Mouse (Mus musculus) MEL-GATA-1-ER (cell line): ENCODE results near the gene Frmd6.

Source experiments
- DNase-seq: peaks from one replicate; pipeline ENCODE4 v3.0.0-alpha.2; 2012; ENCODE audit warnings: low read depth; ENCODE audit errors: extremely low read depth

Gene Frmd6

GRCm38 (mm10) chr12:70851342-70851960, 26.1 kb downstream of the Frmd6 start:
- DNase-seq, result no peak

GRCm38 (mm10) chr12:70853026-70853425, 27.7 kb downstream of the Frmd6 start:
- no peak for DNase-seq

GRCm38 (mm10) chr12:70855678-70856077, 30.4 kb downstream of the Frmd6 start:
- DNase-seq, result no peak

GRCm38 (mm10) chr12:70856776-70857175, 31.5 kb downstream of the Frmd6 start:
- DNase-seq, result no peak

- no peak for DNase-seq
These were observed 38.0 kb downstream of the Frmd6 start for GRCm38 (mm10) chr12:70863281-70863680.

GRCm38 (mm10) chr12:70867780-70868179, 42.5 kb downstream of the Frmd6 start:
- no peak for DNase-seq

GRCm38 (mm10) chr12:70868190-70868987, 43.1 kb downstream of the Frmd6 start:
- DNase-seq, result no peak

- DNase-seq, result no peak
These were observed 43.6 kb downstream of the Frmd6 start for GRCm38 (mm10) chr12:70868988-70869291.

- no peak for DNase-seq
These were observed 48.2 kb downstream of the Frmd6 start for GRCm38 (mm10) chr12:70873544-70873943.

- no peak for DNase-seq
These were observed 51.1 kb downstream of the Frmd6 start for GRCm38 (mm10) chr12:70876270-70876998.

GRCm38 (mm10) chr12:70877926-70878710, 52.8 kb downstream of the Frmd6 start:
- no peak for DNase-seq

- DNase-seq, result no peak
These were observed 55.2 kb downstream of the Frmd6 start for GRCm38 (mm10) chr12:70880396-70880975.

- DNase-seq, result no peak
These were observed 56.0 kb downstream of the Frmd6 start for GRCm38 (mm10) chr12:70881340-70881739.

- DNase-seq, result no peak
These were observed 56.5 kb downstream of the Frmd6 start for GRCm38 (mm10) chr12:70881854-70882253.

GRCm38 (mm10) chr12:70883141-70883540, 57.8 kb downstream of the Frmd6 start:
- no peak for DNase-seq

GRCm38 (mm10) chr12:70884113-70884512, 58.8 kb downstream of the Frmd6 start:
- DNase-seq, result no peak

- DNase-seq, result no peak
These were observed 59.7 kb downstream of the Frmd6 start for GRCm38 (mm10) chr12:70884973-70885372.

GRCm38 (mm10) chr12:70885576-70885975, 60.3 kb downstream of the Frmd6 start:
- DNase-seq, result no peak

- no peak for DNase-seq
These were observed 65.1 kb downstream of the Frmd6 start for GRCm38 (mm10) chr12:70890405-70890804.

GRCm38 (mm10) chr12:70890874-70891470, 65.7 kb downstream of the Frmd6 start:
- no peak for DNase-seq

- DNase-seq, result no peak
These were observed 70.0 kb downstream of the Frmd6 start for GRCm38 (mm10) chr12:70895275-70895674.
